Mouse (Mus musculus) heart, embryonic 14.5 days (tissue): ENCODE data around the gene Dusp3. TPM values are rescaled to one million over a fixed set of nuclear protein-coding genes. Genes with fewer than 3 reads are reported as not detected.

ENCODE experiments used
- ATAC-seq: fragments of 200-750 bp; cut with Nextera tagmentation; 2 replicates; pipeline ENCODE4 v1.8.0; 2017; ENCODE audit warnings: low read depth, moderate TSS enrichment; ENCODE audit not compliant: insufficient number of reproducible peaks, insufficient read depth, low FRiP score
- H3K27ac ChIP-seq, 2 experiments: fragments of 200-500 bp in 1 of 2; fragments of 300-500 bp in 1 of 2; sonication (generic) in 1 of 2; replicated peaks in 1 of 2; 2 replicates each; pipeline ENCODE4 v1.5.1; 2012 to 2014; ENCODE audit warnings: low read depth in 2 of 2, low read length in 2 of 2, control low read depth in 1 of 2, mild to moderate bottlenecking in 1 of 2, mixed read lengths in 1 of 2; ENCODE audit not compliant: control insufficient read depth in 1 of 2, insufficient read depth in 1 of 2
- H3K27me3 ChIP-seq: fragments of 300-500 bp; sonication (generic); 2 replicates; pipeline ENCODE4 v1.6.1; 2014; ENCODE audit warnings: mild to moderate bottlenecking, low read length, control low read depth; ENCODE audit not compliant: control insufficient read depth, insufficient read depth
- H3K36me3 ChIP-seq: fragments of 300-500 bp; sonication (generic); 2 replicates; pipeline ENCODE4 v1.6.1; 2014; ENCODE audit warnings: mild to moderate bottlenecking, control low read depth, low read length, mixed read lengths; ENCODE audit not compliant: control insufficient read depth, insufficient read depth
- H3K4me1 ChIP-seq, 2 experiments: fragments of 200-500 bp in 1 of 2; fragments of 300-500 bp in 1 of 2; sonication (generic) in 1 of 2; 2 replicates each; pipeline ENCODE4 v1.6.1; 2012 to 2014; ENCODE audit warnings: low read length in 2 of 2, control low read depth in 1 of 2, mixed read lengths in 1 of 2; ENCODE audit not compliant: control insufficient read depth in 2 of 2, insufficient read depth in 2 of 2
- H3K4me2 ChIP-seq: fragments of 300-500 bp; sonication (generic); 2 replicates; pipeline ENCODE4 v1.6.1; 2014; ENCODE audit warnings: mild to moderate bottlenecking, low read length
- H3K4me3 ChIP-seq, 2 experiments: fragments of 200-500 bp in 1 of 2; fragments of 300-500 bp in 1 of 2; sonication (generic) in 1 of 2; 2 replicates each; pipeline ENCODE4 v1.5.1; 2012 to 2014; ENCODE audit warnings: low read length in 2 of 2, mild to moderate bottlenecking in 2 of 2, control low read depth in 1 of 2, low read depth in 1 of 2, moderate library complexity in 1 of 2; ENCODE audit not compliant: control insufficient read depth in 1 of 2, insufficient read depth in 1 of 2
- H3K9ac ChIP-seq: fragments of 300-500 bp; sonication (generic); 2 replicates; pipeline ENCODE4 v1.6.1; 2014; ENCODE audit warnings: mild to moderate bottlenecking, low read length
- H3K9me3 ChIP-seq: fragments of 300-500 bp; sonication (generic); 2 replicates; pipeline ENCODE4 v1.6.1; 2016; ENCODE audit warnings: low read length, control low read depth; ENCODE audit not compliant: control insufficient read depth
- WGBS: fragments of 180-500 bp; shearing (Covaris S2); extraction: QIAGEN DNeasy Blood & Tissue Kit; methylation state at CpG from one replicate; pipeline ENCODE4 v1.1.7; 2014; 5-methylcytosine and 5-hydroxymethylcytosine counted together
- polyA plus RNA-seq: library from polyadenylated mRNA; unstranded; fragments of >200 nt; fragmentation: Nextera tagmentation; extraction: Ambion mirVana; gene quantifications from 2 replicates; pipeline ENCODE4 v1.2.1, GENCODE M21; 2014

Gene Dusp3
- polyA plus RNA-seq, 1 experiment from 2014 or later: 58.9 TPM

DNA sequence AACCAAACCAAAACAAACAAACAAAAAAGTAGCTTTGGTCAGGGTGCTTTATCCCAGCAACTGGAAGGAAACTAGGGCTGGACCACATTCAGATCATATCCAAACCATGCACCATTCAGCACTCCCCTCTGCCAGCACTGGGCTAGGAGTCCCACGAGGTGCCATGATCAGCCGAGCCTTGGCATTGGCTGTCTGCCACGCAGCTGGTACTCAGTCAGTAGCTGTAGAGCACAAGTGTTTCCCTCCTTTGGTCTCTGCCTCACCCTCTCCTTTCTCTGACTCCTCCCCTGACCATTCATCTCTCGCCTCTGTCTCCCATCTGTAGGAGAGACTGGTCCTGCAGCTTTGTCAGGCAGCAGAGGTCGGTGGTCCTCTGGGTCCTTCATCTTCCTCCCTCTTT lies 29.3 kb downstream of the Dusp3 start:
- H3K4me1 ChIP-seq: peaks cover 9 to 17% of the 10 kb centered on the region in 2 experiments
- H3K27ac ChIP-seq: no peak overlapping the region
- H3K27me3 ChIP-seq: peaks cover 17% of the 10 kb centered on the region
- H3K9ac ChIP-seq: no peak overlapping the region
- H3K4me3 ChIP-seq: no peak overlapping the region
- WGBS: 74% methylated on average over 5 of the region's 5 CpGs
- H3K36me3 ChIP-seq: no peaks in the 10 kb centered on the region
- H3K4me2 ChIP-seq: no peak overlapping the region
- H3K9me3 ChIP-seq: no peaks in the 10 kb centered on the region
- no peak for ATAC-seq

DNA sequence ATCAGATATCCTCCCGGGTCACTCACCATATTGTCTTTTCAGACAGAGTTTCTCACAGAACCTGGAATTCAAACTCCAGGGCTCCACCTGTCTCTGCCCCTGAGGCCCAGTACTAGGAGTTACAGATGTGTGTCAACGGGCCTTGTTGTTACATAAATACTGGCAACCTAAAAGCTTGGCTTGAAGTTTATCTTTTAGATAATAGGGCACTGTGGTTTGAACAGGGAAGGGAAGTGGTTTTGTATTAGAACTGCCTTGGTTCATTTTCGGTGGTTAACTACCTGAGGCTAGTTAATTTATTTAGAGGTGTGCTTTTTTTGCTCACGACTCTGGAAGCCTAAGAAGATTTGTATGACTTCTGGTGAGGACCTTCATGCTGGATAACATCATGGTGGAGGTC lies 33.4 kb downstream of the Dusp3 start:
- no peaks in the 10 kb centered on the region for H3K9me3 ChIP-seq
- H3K4me2 ChIP-seq: peak overlapping the region; percentile 40
- H3K27me3 ChIP-seq: no peaks in the 10 kb centered on the region
- no peak overlapping the region for H3K4me3 ChIP-seq
- no peak for ATAC-seq
- H3K27ac ChIP-seq: peak overlapping the region; percentile 66 to 75
- WGBS: 32% methylated on average over 4 of the region's 4 CpGs
- H3K36me3 ChIP-seq: no peaks in the 10 kb centered on the region
- H3K4me1 ChIP-seq: peaks cover 17 to 21% of the 10 kb centered on the region in 2 experiments
- peak overlapping the region; percentile 34; the same call in 1 of the 2 replicates for H3K9ac ChIP-seq

- H3K4me3 ChIP-seq: no peak overlapping the region
- peaks cover 17 to 21% of the 10 kb centered on the region in 2 experiments for H3K4me1 ChIP-seq
- H3K9me3 ChIP-seq: no peaks in the 10 kb centered on the region
- peak; percentile 87 for ATAC-seq
- peak overlapping the region; percentile 40 for H3K4me2 ChIP-seq
- H3K36me3 ChIP-seq: no peaks in the 10 kb centered on the region
- WGBS: 21% methylated on average over 24 of the region's 24 CpGs
- H3K27me3 ChIP-seq: no peaks in the 10 kb centered on the region
- H3K9ac ChIP-seq: peak overlapping the region; percentile 34; the same call in 1 of the 2 replicates
- H3K27ac ChIP-seq: peak overlapping the region; percentile 66 to 75
Measured at GRCm38 (mm10) chr11:101952541-101953341, 34.1 kb downstream of the Dusp3 start.

DNA sequence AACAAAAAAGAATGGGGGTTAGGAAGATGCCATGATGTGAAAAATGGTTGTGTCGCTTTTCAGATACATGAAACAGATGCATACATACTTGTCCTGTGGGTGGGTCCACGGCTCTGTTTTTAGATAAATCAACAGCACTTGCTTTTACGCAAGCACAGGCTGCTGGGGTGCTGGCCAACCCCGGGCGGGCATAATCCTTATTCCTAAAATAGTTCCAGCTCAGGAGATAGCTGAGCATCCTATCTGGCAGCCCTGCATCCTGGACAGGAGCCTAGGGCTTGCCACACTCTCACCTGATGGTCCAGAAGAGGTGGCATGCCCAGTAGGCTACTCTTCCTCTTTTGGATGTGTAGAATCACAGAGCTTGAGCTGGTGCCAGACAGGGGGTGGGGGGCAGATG lies 36.8 kb downstream of the Dusp3 start:
- no peaks in the 10 kb centered on the region for H3K27me3 ChIP-seq
- no peaks in the 10 kb centered on the region for H3K9me3 ChIP-seq
- WGBS: 52% methylated on average over 5 of the region's 5 CpGs
- ATAC-seq: no peak
- H3K4me3 ChIP-seq: no peak overlapping the region
- no peaks in the 10 kb centered on the region for H3K36me3 ChIP-seq
- H3K4me2 ChIP-seq: no peak overlapping the region
- no peak overlapping the region for H3K9ac ChIP-seq
- H3K27ac ChIP-seq: no peak overlapping the region
- peaks cover 20 to 23% of the 10 kb centered on the region in 2 experiments for H3K4me1 ChIP-seq

- no peaks in the 10 kb centered on the region for H3K36me3 ChIP-seq
- no peaks in the 10 kb centered on the region for H3K27me3 ChIP-seq
- no peaks in the 10 kb centered on the region for H3K9me3 ChIP-seq
- no peak overlapping the region for H3K9ac ChIP-seq
- no peak overlapping the region for H3K27ac ChIP-seq
- 40% methylated on average over 5 of the region's 5 CpGs for WGBS
- H3K4me2 ChIP-seq: no peak overlapping the region
- ATAC-seq: no peak
- H3K4me1 ChIP-seq: peaks cover 5 to 6% of the 10 kb centered on the region in 2 experiments; a peak in 3 of 4 replicates
- no peak overlapping the region for H3K4me3 ChIP-seq
Measured at GRCm38 (mm10) chr11:101946525-101946924, 40.3 kb downstream of the Dusp3 start.

- no peak for ATAC-seq
- Histone ChIP-seq H3K36me3 (no peaks in the 10 kb centered on the region), H3K27me3 (no peaks in the 10 kb centered on the region), H3K4me2 (no peak overlapping the region), H3K9ac (no peak overlapping the region), H3K9me3 (no peaks in the 10 kb centered on the region), H3K4me1 (peaks cover 2 to 3% of the 10 kb centered on the region in 2 experiments; a peak in 2 of 4 replicates), H3K27ac (no peak overlapping the region), H3K4me3 (no peak overlapping the region)
- WGBS: 37% methylated on average over 3 of the region's 3 CpGs
Measured at GRCm38 (mm10) chr11:101943055-101943454, 43.8 kb downstream of the Dusp3 start.

GRCm38 (mm10) chr11:101937108-101937507 lies 49.7 kb downstream of the Dusp3 start:
- H3K27ac ChIP-seq: peak overlapping the region in 1 of 2 experiments; percentile 16; a peak in 1 of 4 replicates

More at GRCm38 (mm10) chr11:101937108-101937507, 49.7 kb downstream of the Dusp3 start:
- ATAC-seq: no peak
- H3K4me2 ChIP-seq: peak overlapping the region; percentile 82
- H3K9ac ChIP-seq: peak overlapping the region; percentile 76
- no peaks in the 10 kb centered on the region for H3K9me3 ChIP-seq
- H3K4me3 ChIP-seq: peak overlapping the region; percentile 34 to 46
- 2% methylated on average over 32 of the region's 32 CpGs for WGBS
- no peaks in the 10 kb centered on the region for H3K36me3 ChIP-seq
- peaks cover 8 to 17% of the 10 kb centered on the region in 2 experiments for H3K4me1 ChIP-seq
- no peaks in the 10 kb centered on the region for H3K27me3 ChIP-seq
